Mouse (Mus musculus) CH12.LX (cell line): ENCODE measurements around the gene Mpdz. TPM values are rescaled to one million over a fixed set of nuclear protein-coding genes. Genes with fewer than 3 reads are reported as not detected.

Experiments
- DNase-seq: peaks from one replicate; pipeline ENCODE4 v3.0.0-alpha.2; 2013; ENCODE audit errors: extremely low read depth
- H3K27ac ChIP-seq: 2 replicates; pipeline ENCODE4 v1.5.1; 2012; ENCODE audit warnings: low read depth, mild to moderate bottlenecking, control low read depth, moderate library complexity; ENCODE audit not compliant: insufficient read depth
- H3K27me3 ChIP-seq: replicated peaks from 2 replicates; pipeline ENCODE3; 2012; ENCODE audit warnings: inconsistent platforms
- H3K36me3 ChIP-seq, 2 experiments: replicated peaks in 1 of 2; 2 replicates each; pipeline versions ENCODE3 to v1.6.1; 2012; ENCODE audit warnings: inconsistent platforms in 1 of 2, low read length in 1 of 2, mild to moderate bottlenecking in 1 of 2, mixed read lengths in 1 of 2, moderate library complexity in 1 of 2; ENCODE audit not compliant: control insufficient read depth in 1 of 2, insufficient read depth in 1 of 2
- H3K4me1 ChIP-seq, 2 experiments: 2 replicates each; pipeline ENCODE4 v1.6.1; 2012; ENCODE audit warnings: inconsistent platforms in 1 of 2, moderate library complexity in 1 of 2; ENCODE audit not compliant: insufficient read depth in 2 of 2, control insufficient read depth in 1 of 2
- H3K4me2 ChIP-seq: 2 replicates; pipeline ENCODE4 v1.6.1; 2012; ENCODE audit warnings: low read depth, mild to moderate bottlenecking, control low read depth; ENCODE audit not compliant: poor library complexity, insufficient read depth, severe bottlenecking
- H3K4me3 ChIP-seq, 3 experiments: fragments of 150-350 bp in 1 of 3; sonication (generic) in 1 of 3; replicated peaks in 1 of 3; 2 replicates each; pipeline versions ENCODE3 to v1.5.1; 2011 to 2012; ENCODE audit warnings: low read depth in 2 of 3, low read length in 2 of 3, mild to moderate bottlenecking in 2 of 3, moderate library complexity in 2 of 3, control low read depth in 1 of 3, improper control_type of control experiment in 1 of 3, inconsistent platforms in 1 of 3, mixed read lengths in 1 of 3; ENCODE audit not compliant: poor library complexity in 1 of 3
- H3K79me2 ChIP-seq: replicated peaks from 2 replicates; pipeline ENCODE4 v1.6.1; 2012; ENCODE audit warnings: mild to moderate bottlenecking, moderate library complexity; ENCODE audit not compliant: control insufficient read depth, poor library complexity, insufficient read depth, severe bottlenecking; ENCODE audit errors: extremely low read depth
- H3K9ac ChIP-seq: 2 replicates; pipeline ENCODE4 v1.6.1; 2012; ENCODE audit warnings: low read depth, mild to moderate bottlenecking, control low read depth, moderate library complexity; ENCODE audit not compliant: insufficient read depth
- H3K9me3 ChIP-seq: replicated peaks from 2 replicates; pipeline ENCODE3; 2012; ENCODE audit warnings: low read length, inconsistent platforms, mixed read lengths
- BHLHE40 ChIP-seq: IDR thresholded peaks from 2 replicates; pipeline ENCODE4 v1.6.1; 2011; ENCODE audit warnings: mild to moderate bottlenecking, low read depth, low read length, improper control_type of control experiment
- CHD1 ChIP-seq: IDR thresholded peaks from 2 replicates; pipeline ENCODE4 v1.6.1; 2012; ENCODE audit warnings: low read depth, low read length, improper control_type of control experiment, inconsistent platforms
- CHD2 ChIP-seq: IDR thresholded peaks from 2 replicates; pipeline ENCODE4 v1.6.1; 2011; ENCODE audit warnings: low read length, improper control_type of control experiment
- E2F4 ChIP-seq: IDR thresholded peaks from 2 replicates; pipeline ENCODE4 v1.6.1; 2011; ENCODE audit warnings: low read depth, low read length, improper control_type of control experiment; ENCODE audit not compliant: insufficient replicate concordance
- EP300 ChIP-seq: IDR thresholded peaks from 2 replicates; pipeline ENCODE4 v1.6.1; 2011; ENCODE audit warnings: low read length, improper control_type of control experiment
- GABPA ChIP-seq: IDR thresholded peaks from 2 replicates; pipeline ENCODE4 v1.6.1; 2012; ENCODE audit warnings: low read depth, low read length, improper control_type of control experiment, inconsistent platforms; ENCODE audit not compliant: insufficient replicate concordance
- HCFC1 ChIP-seq: IDR thresholded peaks from 2 replicates; pipeline ENCODE4 v1.6.1; 2012; ENCODE audit warnings: low read depth, mild to moderate bottlenecking, inconsistent platforms, low read length, improper control_type of control experiment
- IRF4 ChIP-seq: IDR thresholded peaks from 2 replicates; pipeline ENCODE4 v1.6.1; 2014; ENCODE audit warnings: low read depth, mild to moderate bottlenecking, inconsistent platforms, low read length, improper control_type of control experiment
- JUND ChIP-seq: conservative IDR thresholded peaks from 2 replicates; pipeline ENCODE4 v1.6.1; 2011; ENCODE audit warnings: low read depth, low read length, improper control_type of control experiment
- MAFK ChIP-seq: IDR thresholded peaks from 2 replicates; pipeline ENCODE4 v1.6.1; 2011; ENCODE audit warnings: low read length, improper control_type of control experiment; ENCODE audit not compliant: insufficient replicate concordance
- MAX ChIP-seq: IDR thresholded peaks from 2 replicates; pipeline ENCODE4 v1.6.1; 2011; ENCODE audit warnings: low read length, improper control_type of control experiment
- MAZ ChIP-seq: IDR thresholded peaks from 2 replicates; pipeline ENCODE4 v1.6.1; 2012; ENCODE audit warnings: low read depth, mild to moderate bottlenecking, inconsistent platforms, low read length, improper control_type of control experiment, moderate library complexity
- MEF2A ChIP-seq: IDR thresholded peaks from 2 replicates; pipeline ENCODE4 v1.6.1; 2014; ENCODE audit warnings: low read depth, mild to moderate bottlenecking, inconsistent platforms, low read length, improper control_type of control experiment, borderline replicate concordance
- MXI1 ChIP-seq: IDR thresholded peaks from 2 replicates; pipeline ENCODE4 v1.6.1; 2011; ENCODE audit warnings: mild to moderate bottlenecking, low read depth, low read length, improper control_type of control experiment
- MYC ChIP-seq: IDR thresholded peaks from 2 replicates; pipeline ENCODE4 v1.6.1; 2011; ENCODE audit warnings: low read depth, mild to moderate bottlenecking, improper control_type of control experiment, low read length
- NELFE ChIP-seq: IDR thresholded peaks from 2 replicates; pipeline ENCODE4 v1.6.1; 2011; ENCODE audit warnings: low read depth, low read length, improper control_type of control experiment
- NRF1 ChIP-seq: IDR thresholded peaks from 2 replicates; pipeline ENCODE4 v1.6.1; 2014; ENCODE audit warnings: low read depth, mild to moderate bottlenecking, inconsistent platforms, low read length, improper control_type of control experiment, moderate library complexity
- POLR2A ChIP-seq: IDR thresholded peaks from 2 replicates; pipeline ENCODE4 v1.6.1; 2011; ENCODE audit warnings: low read depth, mild to moderate bottlenecking, improper control_type of control experiment, low read length
- RAD21 ChIP-seq: IDR thresholded peaks from 2 replicates; pipeline ENCODE4 v1.6.1; 2011; ENCODE audit warnings: low read depth, mild to moderate bottlenecking, low read length, improper control_type of control experiment, moderate library complexity
- SIN3A ChIP-seq: IDR thresholded peaks from 2 replicates; pipeline ENCODE4 v1.6.1; 2012; ENCODE audit warnings: low read length, improper control_type of control experiment, inconsistent platforms
- SMC3 ChIP-seq: IDR thresholded peaks from 2 replicates; pipeline ENCODE4 v1.6.1; 2011; ENCODE audit warnings: low read depth, low read length, improper control_type of control experiment
- TBP ChIP-seq: conservative IDR thresholded peaks from 2 replicates; pipeline ENCODE4 v1.6.1; 2011; ENCODE audit warnings: low read depth, low read length, improper control_type of control experiment
- TCF12 ChIP-seq: IDR thresholded peaks from 2 replicates; pipeline ENCODE4 v1.6.1; 2014; ENCODE audit warnings: low read depth, mild to moderate bottlenecking, inconsistent platforms, low read length, improper control_type of control experiment
- UBTF ChIP-seq: IDR thresholded peaks from 2 replicates; pipeline ENCODE4 v1.6.1; 2012; ENCODE audit warnings: low read depth, mild to moderate bottlenecking, inconsistent platforms, low read length, improper control_type of control experiment, moderate library complexity
- USF2 ChIP-seq: conservative IDR thresholded peaks from 2 replicates; pipeline ENCODE4 v1.6.1; 2011; ENCODE audit warnings: low read depth, low read length, improper control_type of control experiment
- ZKSCAN1 ChIP-seq: IDR thresholded peaks from 2 replicates; pipeline ENCODE4 v1.6.1; 2012; ENCODE audit warnings: low read depth, inconsistent platforms, low read length, improper control_type of control experiment, borderline replicate concordance
- ZMIZ1 ChIP-seq: IDR thresholded peaks from 2 replicates; pipeline ENCODE4 v1.6.1; 2012; ENCODE audit warnings: low read depth, mild to moderate bottlenecking, inconsistent platforms, low read length, improper control_type of control experiment
- ZNF384 ChIP-seq: IDR thresholded peaks from 2 replicates; pipeline ENCODE4 v1.6.1; 2012; ENCODE audit warnings: low read depth, low read length, improper control_type of control experiment, inconsistent platforms
- dilution Hi-C: fragments of 300-500 bp; cut with MboI; formaldehyde crosslinking; loops from 2 replicates; pipeline ENCODE4 v1.14.3; 2020; ENCODE audit warnings: low sequenced_read_pairs; ENCODE audit not compliant: extremely low pct_unique_long_range_greater_than_20kb, extremely low pct_ligation_motif_present
- in situ Hi-C: fragments of 300-500 bp; cut with MboI; formaldehyde crosslinking; loops from 3 replicates; pipeline ENCODE4 v1.14.3; 2019; ENCODE audit warnings: low sequenced_read_pairs, low pct_ligation_motif_present, low pct_unique_long_range_greater_than_20kb, mixed read lengths
- polyA plus RNA-seq: library from polyadenylated mRNA; unstranded; fragments of >175 nt; gene quantifications from 2 replicates; pipeline ENCODE4 v1.2.1, GENCODE M21; 2012; ENCODE audit warnings: low read depth; ENCODE audit not compliant: insufficient read length
- total RNA-seq, 2 experiments: library from RNA; depleted of rRNA; stranded (reverse); fragments of 300-350 nt in 1 of 2; fragments of >200 nt in 1 of 2; gene quantifications; 2 replicates each; pipeline ENCODE4 v1.2.3; 2012 to 2014

Mpdz gene
- total and polyA plus RNA-seq, 3 experiments: not detected

GRCm38 (mm10) chr4:81421621-81422020 is 21.0 kb downstream of the Mpdz start:
- Histone ChIP-seq H3K9ac (no peak overlapping the region), H3K27ac (no peak overlapping the region), H3K27me3 (no peaks in the 10 kb centered on the region), H3K79me2 (no peaks in the 10 kb centered on the region), H3K4me2 (no peak overlapping the region), H3K36me3 (no peaks in the 10 kb centered on the region), H3K4me3 (no peak overlapping the region), H3K9me3 (no peaks in the 10 kb centered on the region), H3K4me1 (peaks cover 0 to 4% of the 10 kb centered on the region in 2 experiments; a peak in 2 of 4 replicates)
- DNase-seq: no peak
- dilution Hi-C loops: no loop called here
- in situ Hi-C loops: no loop called here
- TF ChIP-seq ZKSCAN1 (no peak), HCFC1 (no peak), MAX (no peak), CHD1 (no peak), NELFE (no peak), NRF1 (no peak), MAZ (no peak), RAD21 (no peak), ZMIZ1 (no peak), TBP (no peak), GABPA (no peak), EP300 (no peak), MEF2A (no peak), POLR2A (no peak), JUND (no peak), ZNF384 (no peak), CHD2 (no peak)

- in situ Hi-C loops (no loop called here), dilution Hi-C loops (no loop called here)
- no peak overlapping the region for H3K27ac ChIP-seq
- peaks cover 0 to 4% of the 10 kb centered on the region in 2 experiments; a peak in 2 of 4 replicates for H3K4me1 ChIP-seq
- no peak for TF ChIP-seq POLR2A
- TF ChIP-seq IRF4: no peak
- no peak for TF ChIP-seq E2F4
- no peak for TF ChIP-seq MAX
- TF ChIP-seq SMC3: no peak
- no peak for TF ChIP-seq USF2
- no peak for TF ChIP-seq SIN3A
- no peak for TF ChIP-seq MAFK
- no peak for TF ChIP-seq EP300
- TF ChIP-seq UBTF: no peak
- TF ChIP-seq MEF2A: no peak
- TF ChIP-seq TCF12: no peak
- no peak for TF ChIP-seq BHLHE40
- no peak for TF ChIP-seq MXI1
- no peak for TF ChIP-seq MAZ
- no peak for TF ChIP-seq JUND
- no peak for TF ChIP-seq MYC
- H3K9me3 ChIP-seq: no peaks in the 10 kb centered on the region
- DNase-seq: no peak
- no peak overlapping the region for H3K4me3 ChIP-seq
- H3K27me3 ChIP-seq: no peaks in the 10 kb centered on the region
- H3K9ac ChIP-seq: no peak overlapping the region
- no peaks in the 10 kb centered on the region for H3K79me2 ChIP-seq
- no peak overlapping the region for H3K4me2 ChIP-seq
- H3K36me3 ChIP-seq: no peaks in the 10 kb centered on the region
These were observed 27.1 kb downstream of the Mpdz start for GRCm38 (mm10) chr4:81415324-81416026.
